Mouse (Mus musculus) hindbrain, embryonic 11.5 days (tissue): ENCODE measurements around the gene Chl1. TPM values are rescaled to one million over a fixed set of nuclear protein-coding genes. Genes with fewer than 3 reads are reported as not detected.
A peak's percentile ranks its signal among the peaks of the same experiment; 100 is the strongest.

ENCODE experiments used
- ATAC-seq: fragments of 200-750 bp; cut with Nextera tagmentation; 2 replicates; pipeline ENCODE4 v1.8.0; 2017; ENCODE audit warnings: mild to moderate bottlenecking, moderate TSS enrichment, moderate library complexity; ENCODE audit not compliant: low FRiP score
- DNase-seq: peaks from one replicate; pipeline ENCODE4 v3.0.0-alpha.2; 2015; ENCODE audit warnings: low spot score
- H3K27ac ChIP-seq: fragments of 300-500 bp; sonication (generic); 2 replicates; pipeline ENCODE4 v1.5.1; 2014; ENCODE audit warnings: mild to moderate bottlenecking, low read depth, low read length
- H3K27me3 ChIP-seq: fragments of 300-500 bp; sonication (generic); 2 replicates; pipeline ENCODE4 v1.6.1; 2014; ENCODE audit warnings: mild to moderate bottlenecking, low read length, moderate library complexity, mixed read lengths; ENCODE audit not compliant: control insufficient read depth, insufficient read depth
- H3K36me3 ChIP-seq: fragments of 300-500 bp; sonication (generic); 2 replicates; pipeline ENCODE4 v1.6.1; 2014; ENCODE audit warnings: mild to moderate bottlenecking, low read length, moderate library complexity, mixed read lengths; ENCODE audit not compliant: control insufficient read depth, insufficient read depth
- H3K4me1 ChIP-seq: fragments of 300-500 bp; sonication (generic); replicated peaks from 2 replicates; pipeline ENCODE4 v1.6.1; 2014; ENCODE audit warnings: low read length, mixed read lengths; ENCODE audit not compliant: control insufficient read depth, insufficient read depth
- H3K4me2 ChIP-seq: fragments of 300-500 bp; sonication (generic); replicated peaks from 2 replicates; pipeline ENCODE4 v1.6.1; 2014; ENCODE audit warnings: mild to moderate bottlenecking, low read depth, low read length
- H3K4me3 ChIP-seq: fragments of 300-500 bp; sonication (generic); 2 replicates; pipeline ENCODE4 v1.5.1; 2014; ENCODE audit warnings: low read depth, low read length
- H3K9ac ChIP-seq: fragments of 300-500 bp; sonication (generic); 2 replicates; pipeline ENCODE4 v1.6.1; 2014; ENCODE audit warnings: low read depth, low read length
- H3K9me3 ChIP-seq: fragments of 300-500 bp; sonication (generic); 2 replicates; pipeline ENCODE4 v1.6.1; 2016; ENCODE audit warnings: low read length; ENCODE audit not compliant: control insufficient read depth
- WGBS: fragments of 180-500 bp; shearing (Covaris S2); extraction: QIAGEN DNeasy Blood & Tissue Kit; methylation state at CpG from one replicate; pipeline ENCODE4 v1.1.7; 2014; 5-methylcytosine and 5-hydroxymethylcytosine counted together
- polyA plus RNA-seq: library from polyadenylated mRNA; unstranded; fragments of >200 nt; fragmentation: Nextera tagmentation; extraction: Ambion mirVana; gene quantifications from 2 replicates; pipeline ENCODE4 v1.2.1, GENCODE M21; 2014

The Chl1 gene
- polyA plus RNA-seq, 1 experiment from 2014 or later, result 29.1 TPM

DNA sequence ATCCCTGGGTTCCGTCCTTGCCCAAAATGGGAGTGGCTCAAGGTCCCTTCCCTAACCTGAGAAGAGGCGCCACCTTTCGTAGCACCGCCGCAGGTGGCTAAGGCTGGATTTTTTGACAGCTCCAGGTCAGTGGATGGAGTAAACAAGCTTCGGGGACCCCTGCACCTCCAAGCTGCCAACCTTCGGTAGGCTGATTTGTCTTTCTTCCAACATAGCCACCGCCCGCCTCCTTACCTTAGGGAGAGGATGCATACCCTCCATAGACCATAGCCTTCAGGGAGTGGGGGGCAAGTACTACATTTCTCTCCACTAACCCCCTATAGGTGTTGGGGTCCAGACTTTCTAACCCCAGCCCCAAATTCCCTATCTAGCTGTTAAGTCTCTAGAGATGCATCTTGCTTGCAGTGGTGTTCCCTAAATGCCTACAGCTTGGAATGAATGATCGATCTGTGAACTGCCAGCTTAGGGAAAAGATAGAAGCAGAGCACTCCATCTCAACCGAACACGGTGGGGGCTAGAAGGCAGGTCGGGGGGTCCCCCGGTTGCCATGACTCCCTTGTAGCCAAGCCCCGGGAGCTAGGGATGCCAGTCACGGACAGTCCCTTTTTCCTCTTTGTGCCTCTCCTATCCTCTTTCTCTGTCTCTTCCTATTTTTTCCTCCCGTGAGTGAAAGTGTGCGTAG lies 1.0 kb downstream of the Chl1 start:
- Histone ChIP-seq H3K27ac (peak overlapping the region; percentile 55), H3K4me3 (peak overlapping the region; percentile 33), H3K9ac (peak overlapping the region; percentile 48), H3K27me3 (peaks cover 17% of the 10 kb centered on the region), H3K4me2 (peak overlapping the region; percentile 55), H3K36me3 (no peaks in the 10 kb centered on the region), H3K9me3 (no peaks in the 10 kb centered on the region), H3K4me1 (peaks cover 4% of the 10 kb centered on the region; the same call in 1 of the 2 replicates)
- WGBS, result 4% methylated on average over 18 of the region's 18 CpGs
- ATAC-seq (peak; percentile 69), DNase-seq (peak; percentile 52)

- ATAC-seq (peak; percentile 82), DNase-seq (peak; percentile 74)
- under 1% methylated on average over 27 of the region's 29 CpGs for WGBS
- no peaks in the 10 kb centered on the region for H3K9me3 ChIP-seq
- H3K4me2 ChIP-seq, result peak overlapping the region; percentile 55
- H3K4me1 ChIP-seq, result peaks cover 4% of the 10 kb centered on the region; the same call in 1 of the 2 replicates
- peak overlapping the region; percentile 48 for H3K9ac ChIP-seq
- peak overlapping the region; percentile 33 for H3K4me3 ChIP-seq
- peaks cover 17% of the 10 kb centered on the region for H3K27me3 ChIP-seq
- H3K36me3 ChIP-seq, result no peaks in the 10 kb centered on the region
- peak overlapping the region; percentile 55 for H3K27ac ChIP-seq
Measured at GRCm38 (mm10) chr6:103511972-103512565, 1.7 kb downstream of the Chl1 start.

DNA sequence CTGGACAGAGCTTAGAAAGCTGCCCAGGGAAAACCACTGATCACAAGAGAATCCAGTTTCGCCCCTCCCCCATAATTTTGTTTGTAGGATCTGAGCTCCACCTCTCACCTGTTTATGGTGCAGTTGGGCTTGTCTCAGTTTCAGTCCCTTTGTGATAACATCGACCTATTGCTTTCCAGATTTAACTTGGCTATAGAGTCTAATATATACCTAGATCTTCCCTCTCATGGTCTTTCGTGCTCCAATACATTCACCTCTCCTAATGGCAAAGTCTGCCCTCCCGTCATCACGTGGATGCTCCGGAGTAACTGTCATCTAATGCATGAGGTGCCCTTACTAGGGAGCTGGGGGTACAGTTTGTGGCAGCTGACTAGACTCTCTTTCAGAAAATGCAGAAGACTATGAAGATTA lies 2.5 kb downstream of the Chl1 start:
- 53% methylated on average over 6 of the region's 6 CpGs for WGBS
- Histone ChIP-seq H3K9me3 (no peaks in the 10 kb centered on the region), H3K36me3 (no peaks in the 10 kb centered on the region), H3K4me1 (peaks cover 4% of the 10 kb centered on the region; the same call in 1 of the 2 replicates), H3K9ac (no peak overlapping the region), H3K27me3 (peaks cover 16% of the 10 kb centered on the region), H3K4me2 (peak overlapping the region; percentile 29), H3K4me3 (no peak overlapping the region; the same call in 1 of the 2 replicates), H3K27ac (no peak overlapping the region)
- DNase-seq, result no peak
- peak; percentile 14; the same call in 1 of the 2 replicates for ATAC-seq

DNA sequence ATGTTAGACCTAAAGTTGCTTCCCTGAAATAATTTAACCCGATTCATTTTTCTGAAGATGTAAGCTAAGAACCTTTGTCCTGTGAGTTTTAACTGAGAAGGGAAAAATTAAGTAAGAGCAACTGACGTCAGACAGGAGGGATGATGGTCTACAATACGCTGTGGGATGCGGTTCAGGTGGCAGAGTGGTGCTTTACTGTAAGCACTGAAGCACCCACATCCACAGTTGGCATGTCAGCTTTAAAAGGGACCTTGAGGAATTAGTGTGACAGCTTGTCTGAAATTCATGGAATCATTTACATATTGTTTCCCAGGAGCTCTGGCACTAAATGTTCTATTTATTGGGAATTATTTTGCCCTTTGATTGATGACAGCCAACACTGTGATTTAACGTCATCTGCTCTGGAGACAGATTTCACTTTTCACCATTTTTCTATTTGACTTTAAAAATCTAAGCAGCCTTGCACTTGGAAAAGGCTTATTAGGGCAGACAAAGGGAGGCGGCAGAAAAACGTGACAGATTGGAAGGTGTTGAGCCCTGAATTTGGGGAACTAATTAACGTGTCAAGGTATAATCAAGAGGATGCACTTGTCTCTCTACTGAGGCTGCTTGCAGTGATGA lies 3.3 kb downstream of the Chl1 start:
- no peak overlapping the region for H3K27ac ChIP-seq

DNA sequence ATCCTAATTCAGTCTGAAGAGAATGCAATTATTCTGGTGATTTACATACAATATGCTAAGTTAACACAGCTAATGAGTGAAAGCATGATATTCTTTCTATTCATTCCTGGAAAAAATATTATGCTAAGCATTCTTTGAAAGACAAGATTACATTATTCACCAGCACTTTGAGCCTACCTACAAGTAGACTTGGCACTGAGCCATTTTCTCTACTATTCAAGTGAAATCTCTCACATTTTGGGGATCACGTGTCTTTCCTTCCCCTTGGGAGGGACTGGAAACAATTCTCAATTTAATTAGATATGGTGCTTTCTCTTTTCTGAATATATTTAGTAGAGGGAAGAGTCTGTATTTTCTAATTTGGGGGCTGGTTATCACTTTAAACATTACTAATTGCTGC lies 4.0 kb downstream of the Chl1 start:
- Histone ChIP-seq H3K4me2 (no peak overlapping the region), H3K36me3 (no peaks in the 10 kb centered on the region)
- 46% methylated on average over 1 of the region's 1 CpGs for WGBS

More for the DNA sequence above, 3.3 kb downstream of the Chl1 start:
- no peak overlapping the region for H3K4me2 ChIP-seq
- peaks cover 4% of the 10 kb centered on the region; the same call in 1 of the 2 replicates for H3K4me1 ChIP-seq
- H3K36me3 ChIP-seq, result no peaks in the 10 kb centered on the region
- WGBS, result 60% methylated on average over 8 of the region's 8 CpGs
- H3K9ac ChIP-seq, result no peak overlapping the region
- DNase-seq (no peak), ATAC-seq (no peak)
- H3K27me3 ChIP-seq, result peaks cover 14% of the 10 kb centered on the region
- H3K4me3 ChIP-seq, result no peak overlapping the region
- H3K9me3 ChIP-seq, result no peaks in the 10 kb centered on the region

DNA sequence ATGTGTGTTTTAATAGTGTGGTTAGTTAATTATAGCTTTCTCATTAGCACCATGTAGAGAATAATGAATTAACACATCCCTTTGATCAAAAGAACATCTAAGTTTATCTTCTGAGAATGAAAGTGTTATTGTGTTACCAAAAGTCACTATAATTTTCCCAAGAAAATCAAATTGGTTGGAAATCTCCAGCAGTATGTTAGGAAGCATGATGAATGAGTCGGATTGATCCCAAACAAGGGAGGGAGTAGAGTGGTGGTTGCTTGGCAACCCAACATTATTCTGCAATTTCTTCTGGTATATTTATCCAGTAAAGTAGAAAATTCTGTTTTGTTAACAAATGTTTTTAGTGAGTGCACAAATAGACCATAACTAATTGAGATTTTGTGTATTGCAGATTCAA lies 4.4 kb downstream of the Chl1 start:
- 60% methylated on average over 1 of the region's 1 CpGs for WGBS
- no peak for ATAC-seq
- H3K4me2 ChIP-seq, result no peak overlapping the region
- H3K9me3 ChIP-seq, result no peaks in the 10 kb centered on the region
- no peak overlapping the region for H3K9ac ChIP-seq
- H3K36me3 ChIP-seq, result no peaks in the 10 kb centered on the region
- no peak overlapping the region for H3K27ac ChIP-seq
- H3K4me1 ChIP-seq, result peaks cover 4% of the 10 kb centered on the region; the same call in 1 of the 2 replicates
- DNase-seq, result no peak
- peaks cover 14% of the 10 kb centered on the region for H3K27me3 ChIP-seq
- no peak overlapping the region for H3K4me3 ChIP-seq

More for the DNA sequence above, 4.0 kb downstream of the Chl1 start:
- Histone ChIP-seq H3K27me3 (peaks cover 14% of the 10 kb centered on the region), H3K27ac (no peak overlapping the region), H3K9me3 (no peaks in the 10 kb centered on the region), H3K9ac (no peak overlapping the region), H3K4me3 (no peak overlapping the region), H3K4me1 (peaks cover 4% of the 10 kb centered on the region; the same call in 1 of the 2 replicates)
- DNase-seq (no peak), ATAC-seq (no peak)

DNA sequence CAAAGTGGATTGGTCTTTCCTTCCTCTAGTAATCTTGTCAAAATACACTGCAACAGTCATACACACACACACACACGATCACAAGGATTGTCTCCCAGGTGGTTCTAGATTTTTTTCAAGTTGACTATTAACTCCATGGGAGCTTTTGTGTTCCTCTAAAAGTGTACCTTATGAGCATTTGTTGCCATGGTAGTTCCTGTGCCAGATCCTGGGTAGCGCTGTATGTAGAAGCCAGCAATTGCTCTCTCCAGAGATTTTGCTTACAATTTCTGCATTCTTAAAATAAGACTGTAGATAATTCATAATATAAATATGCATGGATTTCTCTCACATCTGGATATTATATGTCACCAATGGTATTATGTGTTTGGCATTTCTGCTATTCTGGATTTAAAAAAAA lies 9.2 kb downstream of the Chl1 start:
- H3K4me3 ChIP-seq, result no peak overlapping the region

DNA sequence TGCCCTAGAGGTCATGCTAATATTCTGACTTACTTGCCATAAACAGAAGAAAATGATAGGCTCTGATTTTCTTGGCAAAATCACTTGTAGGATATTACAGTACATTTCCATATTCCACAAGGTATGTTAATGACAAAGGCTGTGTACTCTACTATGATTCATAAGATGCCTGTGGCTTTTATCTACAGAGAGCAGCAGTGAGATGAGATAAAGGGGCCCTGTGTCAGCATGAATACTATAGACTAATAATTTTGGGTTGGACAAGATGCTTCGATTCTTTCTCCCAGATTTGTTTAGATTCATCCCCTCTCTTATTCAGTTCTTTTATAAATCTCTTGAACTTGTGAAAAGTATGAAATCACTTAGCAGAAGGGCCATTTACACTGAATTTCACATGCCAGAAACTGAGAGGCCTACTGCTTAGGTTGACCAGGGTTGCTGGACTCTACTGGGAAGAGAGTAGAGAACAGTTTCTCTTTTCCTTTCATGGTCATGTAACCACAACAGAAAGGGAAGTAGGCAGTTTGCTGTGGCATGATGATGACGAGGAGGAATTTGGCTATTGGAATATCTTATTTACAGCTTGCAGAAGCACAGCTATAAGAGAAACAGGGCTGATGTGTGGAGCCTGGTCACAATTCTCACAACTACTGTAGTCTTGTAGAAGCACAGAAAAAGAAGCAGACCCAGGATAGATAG lies 15.1 kb downstream of the Chl1 start:
- Histone ChIP-seq H3K4me1 (no peaks in the 10 kb centered on the region), H3K9me3 (no peaks in the 10 kb centered on the region), H3K27me3 (no peaks in the 10 kb centered on the region), H3K4me2 (no peak overlapping the region), H3K36me3 (no peaks in the 10 kb centered on the region), H3K4me3 (no peak overlapping the region), H3K9ac (no peak overlapping the region), H3K27ac (no peak overlapping the region)
- DNase-seq, result no peak
- ATAC-seq, result no peak
- WGBS, result 80% methylated on average over 2 of the region's 2 CpGs

More for the DNA sequence above, 9.2 kb downstream of the Chl1 start:
- DNase-seq, result no peak
- 89% methylated on average over 2 of the region's 2 CpGs for WGBS
- Histone ChIP-seq H3K27ac (no peak overlapping the region), H3K4me2 (no peak overlapping the region), H3K9me3 (no peaks in the 10 kb centered on the region), H3K4me1 (no peaks in the 10 kb centered on the region), H3K27me3 (no peaks in the 10 kb centered on the region), H3K36me3 (no peaks in the 10 kb centered on the region), H3K9ac (no peak overlapping the region)
- ATAC-seq, result no peak
